Mouse (Mus musculus) limb, embryonic 12.5 days (tissue): Measurements from ENCODE around the gene Cd300lg. TPM values are rescaled to one million over a fixed set of nuclear protein-coding genes. Genes with fewer than 3 reads are reported as not detected.

Experiments
- ATAC-seq: fragments of 200-750 bp; cut with Nextera tagmentation; 2 replicates; pipeline ENCODE4 v1.8.0; 2017; ENCODE audit warnings: low read depth, moderate TSS enrichment; ENCODE audit not compliant: insufficient number of reproducible peaks, insufficient read depth, low FRiP score, low TSS enrichment
- H3K27ac ChIP-seq: fragments of 300-500 bp; sonication (generic); 2 replicates; pipeline ENCODE4 v1.5.1; 2016; ENCODE audit warnings: mild to moderate bottlenecking, moderate library complexity
- H3K27me3 ChIP-seq: fragments of 300-500 bp; sonication (generic); 2 replicates; pipeline ENCODE4 v1.6.1; 2016; ENCODE audit warnings: mild to moderate bottlenecking, moderate library complexity
- H3K36me3 ChIP-seq: fragments of 300-500 bp; sonication (generic); 2 replicates; pipeline ENCODE4 v1.6.1; 2016; ENCODE audit warnings: mild to moderate bottlenecking, moderate library complexity
- H3K4me1 ChIP-seq: fragments of 300-500 bp; sonication (generic); replicated peaks from 2 replicates; pipeline ENCODE4 v1.6.1; 2016
- H3K4me2 ChIP-seq: fragments of 300-500 bp; sonication (generic); 2 replicates; pipeline ENCODE4 v1.6.1; 2016; ENCODE audit warnings: mild to moderate bottlenecking, moderate library complexity
- H3K4me3 ChIP-seq: fragments of 300-500 bp; sonication (generic); replicated peaks from 2 replicates; pipeline ENCODE4 v1.5.1; 2016; ENCODE audit warnings: mild to moderate bottlenecking
- H3K9ac ChIP-seq: fragments of 300-500 bp; sonication (generic); replicated peaks from 2 replicates; pipeline ENCODE4 v1.6.1; 2016; ENCODE audit warnings: mild to moderate bottlenecking, moderate library complexity
- H3K9me3 ChIP-seq: fragments of 300-500 bp; sonication (generic); 2 replicates; pipeline ENCODE4 v1.6.1; 2016; ENCODE audit warnings: mild to moderate bottlenecking, moderate library complexity
- WGBS: fragments of 180-500 bp; shearing (Covaris S2); methylation state at CpG from one replicate; pipeline ENCODE4 v1.1.7; 2016; 5-methylcytosine and 5-hydroxymethylcytosine counted together
- polyA plus RNA-seq: library from polyadenylated mRNA; unstranded; fragments of >200 nt; fragmentation: Nextera tagmentation; extraction: Ambion mirVana; gene quantifications from 2 replicates; pipeline ENCODE4 v1.2.1, GENCODE M21; 2016

The Cd300lg gene
- polyA plus RNA-seq, 1 experiment from 2014 or later = 0.70 TPM

DNA sequence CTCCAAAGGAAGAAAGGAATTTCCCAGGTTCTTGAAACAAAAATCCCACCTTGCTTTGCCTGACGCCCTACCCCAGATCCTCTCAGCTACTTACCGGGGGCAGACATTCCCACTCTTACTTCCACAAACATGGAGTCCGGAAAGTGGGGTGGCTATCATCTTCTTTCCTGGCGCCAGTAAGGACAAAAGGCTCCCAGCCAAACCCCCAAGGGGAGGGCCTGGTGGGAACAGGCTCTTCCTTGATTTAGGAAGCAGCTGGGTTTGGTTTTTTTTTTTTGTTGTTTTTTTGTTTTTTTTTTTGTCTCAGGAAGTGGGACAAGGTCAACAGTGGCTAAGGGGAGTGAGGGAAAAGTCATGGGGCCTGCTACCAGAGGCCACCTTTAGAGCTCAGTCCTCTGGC is 10.2 kb downstream of the Cd300lg start:
- no peaks in the 10 kb centered on the region for H3K9me3 ChIP-seq
- 69% methylated on average over 4 of the region's 4 CpGs for WGBS
- no peak for ATAC-seq
- H3K4me2 ChIP-seq = no peak overlapping the region
- no peak overlapping the region for H3K4me3 ChIP-seq
- no peaks in the 10 kb centered on the region for H3K27me3 ChIP-seq
- H3K27ac ChIP-seq = no peak overlapping the region
- H3K9ac ChIP-seq = no peak overlapping the region
- H3K36me3 ChIP-seq = no peaks in the 10 kb centered on the region
- no peaks in the 10 kb centered on the region; the same call in 1 of the 2 replicates for H3K4me1 ChIP-seq

DNA sequence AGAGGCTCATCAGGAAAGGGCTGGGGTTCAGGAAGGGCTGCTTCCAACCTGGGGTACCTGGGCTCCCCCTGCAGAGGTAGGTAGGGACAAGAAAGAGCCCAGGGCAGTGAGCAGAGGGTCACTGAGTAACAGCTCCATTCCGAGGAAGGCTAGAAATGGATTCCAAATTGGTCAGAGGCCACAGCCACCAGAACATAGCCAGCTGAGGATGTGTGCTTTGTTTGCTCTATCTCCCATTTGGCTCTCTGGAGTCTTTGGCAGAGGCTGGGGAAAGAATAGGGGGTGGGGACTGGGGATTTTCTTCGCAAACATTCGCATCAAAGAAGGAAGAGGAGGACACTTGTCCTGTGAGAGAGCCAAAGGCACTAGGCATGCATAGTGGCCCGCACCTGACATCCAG is 10.6 kb downstream of the Cd300lg start:
- H3K27ac ChIP-seq = 0 out of 2 replicates have a peak overlapping the region, but pooled peaks have one; percentile 41

DNA sequence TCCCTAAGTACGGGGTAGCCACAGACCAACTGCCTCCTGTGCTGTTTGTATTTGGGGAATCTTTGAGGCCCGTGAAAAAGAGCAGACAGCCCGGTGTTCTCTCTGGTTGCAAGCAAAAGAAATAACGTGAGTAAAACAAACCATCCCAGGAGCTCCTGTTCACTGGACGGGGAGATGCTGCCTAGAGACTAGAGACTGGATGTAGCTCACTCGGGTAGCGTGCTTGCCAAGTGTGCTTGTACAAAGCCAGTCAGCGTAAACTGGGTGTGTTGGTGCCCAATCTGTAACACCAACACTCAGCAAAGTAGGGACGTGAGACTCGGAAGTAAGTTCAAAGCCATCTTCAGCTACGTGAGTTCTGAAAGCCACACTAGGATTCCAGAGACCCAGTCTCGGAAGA is 11.4 kb downstream of the Cd300lg start:
- Histone ChIP-seq H3K9me3 (no peaks in the 10 kb centered on the region), H3K27me3 (no peaks in the 10 kb centered on the region), H3K9ac (no peak overlapping the region), H3K4me3 (no peak overlapping the region), H3K4me2 (no peak overlapping the region), H3K36me3 (no peaks in the 10 kb centered on the region), H3K27ac (no peak overlapping the region), H3K4me1 (no peaks in the 10 kb centered on the region; the same call in 1 of the 2 replicates)
- no peak for ATAC-seq
- 84% methylated on average over 12 of the region's 12 CpGs for WGBS

More for the DNA sequence above, 10.6 kb downstream of the Cd300lg start:
- Histone ChIP-seq H3K9me3 (no peaks in the 10 kb centered on the region), H3K4me2 (no peak overlapping the region), H3K4me3 (no peak overlapping the region), H3K4me1 (no peaks in the 10 kb centered on the region; the same call in 1 of the 2 replicates), H3K9ac (0 out of 2 replicates have a peak overlapping the region, but pooled peaks have one; percentile 18), H3K27me3 (no peaks in the 10 kb centered on the region), H3K36me3 (no peaks in the 10 kb centered on the region)
- 57% methylated on average over 4 of the region's 4 CpGs for WGBS
- no peak for ATAC-seq

DNA sequence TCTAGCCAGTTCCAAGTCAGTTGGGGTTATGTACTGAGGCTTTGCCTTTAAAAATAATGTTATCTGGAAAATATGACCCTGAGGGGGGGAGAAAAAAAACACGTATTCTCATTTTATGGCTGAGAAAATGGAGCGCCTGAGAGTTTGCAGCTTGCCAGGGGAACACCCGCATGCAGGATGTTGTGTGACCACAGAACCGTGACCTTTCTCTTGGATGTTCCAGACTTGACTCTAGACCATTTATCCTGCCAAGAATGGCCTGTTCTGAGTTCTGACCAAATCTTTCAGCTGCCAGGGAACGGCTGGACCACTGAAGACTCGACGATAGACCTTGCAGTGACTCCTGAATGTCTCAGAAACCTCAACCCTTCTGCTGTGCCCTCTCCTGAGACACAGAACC is 11.9 kb downstream of the Cd300lg start:
- Histone ChIP-seq H3K27me3 (no peaks in the 10 kb centered on the region), H3K4me1 (no peaks in the 10 kb centered on the region; the same call in 1 of the 2 replicates), H3K36me3 (peaks cover 3% of the 10 kb centered on the region; the same call in 1 of the 2 replicates), H3K27ac (no peak overlapping the region), H3K9me3 (no peaks in the 10 kb centered on the region), H3K4me3 (no peak overlapping the region), H3K9ac (no peak overlapping the region), H3K4me2 (no peak overlapping the region)
- no peak for ATAC-seq
- 80% methylated on average over 7 of the region's 7 CpGs for WGBS

- H3K27ac ChIP-seq = no peak overlapping the region
- H3K9ac ChIP-seq = no peak overlapping the region
- no peak overlapping the region for H3K4me3 ChIP-seq
- no peaks in the 10 kb centered on the region for H3K27me3 ChIP-seq
- no peak for ATAC-seq
- H3K36me3 ChIP-seq = peaks cover 10% of the 10 kb centered on the region; the same call in 1 of the 2 replicates
- 29% methylated on average over 9 of the region's 9 CpGs for WGBS
- H3K4me1 ChIP-seq = no peaks in the 10 kb centered on the region; the same call in 1 of the 2 replicates
- no peak overlapping the region for H3K4me2 ChIP-seq
- no peaks in the 10 kb centered on the region for H3K9me3 ChIP-seq
Observed at GRCm38 (mm10) chr11:102053847-102054246, 12.5 kb downstream of the Cd300lg start.

- H3K9me3 ChIP-seq = no peaks in the 10 kb centered on the region
- H3K27me3 ChIP-seq = peaks cover 19% of the 10 kb centered on the region
- H3K4me2 ChIP-seq = peak overlapping the region; percentile 91
- H3K27ac ChIP-seq = no peak overlapping the region
- peak overlapping the region; percentile 51; the same call in 1 of the 2 replicates for H3K9ac ChIP-seq
- WGBS = 4% methylated on average over 23 of the region's 23 CpGs
- peak; percentile 69; the same call in 1 of the 2 replicates for ATAC-seq
- H3K36me3 ChIP-seq = peaks cover 42% of the 10 kb centered on the region
- peak overlapping the region; percentile 41 for H3K4me3 ChIP-seq
- H3K4me1 ChIP-seq = peaks cover 9% of the 10 kb centered on the region
Observed at GRCm38 (mm10) chr11:102061236-102061940, 20.1 kb downstream of the Cd300lg start.

DNA sequence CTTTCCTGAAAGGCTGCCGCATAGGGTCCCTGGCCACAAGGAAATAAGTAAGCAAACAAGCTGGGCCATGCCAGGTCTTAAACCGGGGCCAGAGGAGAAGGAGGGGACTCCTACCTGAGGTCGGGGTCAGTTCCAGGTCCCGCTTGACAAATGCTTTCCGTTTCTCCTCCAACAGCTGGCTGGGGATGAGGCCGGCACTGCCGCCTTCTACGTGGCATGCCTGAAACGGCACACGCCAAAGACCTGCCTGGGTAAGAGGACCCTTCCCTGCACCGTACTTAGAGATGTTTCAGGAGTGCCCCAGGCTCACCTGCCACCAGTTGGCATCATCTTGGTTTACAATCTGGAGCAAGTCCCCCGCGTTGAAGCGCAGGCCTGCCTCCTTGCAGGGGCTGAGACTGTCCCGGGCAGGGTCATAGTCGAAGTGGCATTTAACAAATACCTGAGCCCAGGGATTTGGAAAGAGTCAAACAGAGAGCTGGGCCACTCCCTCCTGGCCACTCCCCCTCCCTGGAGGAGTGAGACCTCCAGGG is 20.7 kb downstream of the Cd300lg start:
- no peak overlapping the region for H3K9ac ChIP-seq
- 20% methylated on average over 16 of the region's 16 CpGs for WGBS

GRCm38 (mm10) chr11:102063076-102063475 is 21.8 kb downstream of the Cd300lg start:
- ATAC-seq = no peak
- Histone ChIP-seq H3K27me3 (peaks cover 19% of the 10 kb centered on the region), H3K4me1 (peaks cover 21% of the 10 kb centered on the region), H3K4me2 (no peak overlapping the region), H3K9ac (no peak overlapping the region), H3K4me3 (no peak overlapping the region), H3K9me3 (no peaks in the 10 kb centered on the region), H3K36me3 (peaks cover 40% of the 10 kb centered on the region), H3K27ac (no peak overlapping the region)
- 61% methylated on average over 13 of the region's 13 CpGs for WGBS

More for the DNA sequence above, 20.7 kb downstream of the Cd300lg start:
- peak overlapping the region; percentile 91 for H3K4me2 ChIP-seq
- peaks cover 14% of the 10 kb centered on the region for H3K4me1 ChIP-seq
- no peak overlapping the region for H3K27ac ChIP-seq
- peak overlapping the region; percentile 41; the same call in 1 of the 2 replicates for H3K4me3 ChIP-seq
- H3K36me3 ChIP-seq = peaks cover 42% of the 10 kb centered on the region
- peaks cover 19% of the 10 kb centered on the region for H3K27me3 ChIP-seq
- no peaks in the 10 kb centered on the region for H3K9me3 ChIP-seq
- no peak for ATAC-seq

- Histone ChIP-seq H3K9me3 (no peaks in the 10 kb centered on the region), H3K4me3 (no peak overlapping the region), H3K4me2 (no peak overlapping the region), H3K27ac (no peak overlapping the region), H3K27me3 (peaks cover 19% of the 10 kb centered on the region), H3K4me1 (peaks cover 24% of the 10 kb centered on the region), H3K36me3 (peaks cover 9% of the 10 kb centered on the region; the same call in 1 of the 2 replicates), H3K9ac (no peak overlapping the region)
- WGBS = 32% methylated on average over 2 of the region's 2 CpGs
- ATAC-seq = no peak
Observed at GRCm38 (mm10) chr11:102068969-102069368, 27.7 kb downstream of the Cd300lg start.

- Histone ChIP-seq H3K4me3 (no peak overlapping the region), H3K27ac (no peak overlapping the region), H3K4me2 (no peak overlapping the region), H3K9me3 (no peaks in the 10 kb centered on the region), H3K27me3 (peaks cover 19% of the 10 kb centered on the region), H3K4me1 (peaks cover 24% of the 10 kb centered on the region), H3K9ac (no peak overlapping the region), H3K36me3 (peaks cover 9% of the 10 kb centered on the region; the same call in 1 of the 2 replicates)
- 54% methylated on average over 11 of the region's 11 CpGs for WGBS
- no peak for ATAC-seq
Observed at GRCm38 (mm10) chr11:102069633-102070032, 28.3 kb downstream of the Cd300lg start.

GRCm38 (mm10) chr11:102070426-102070825 is 29.1 kb downstream of the Cd300lg start:
- H3K36me3 ChIP-seq = peaks cover 9% of the 10 kb centered on the region; the same call in 1 of the 2 replicates
- WGBS = under 1% methylated on average over 12 of the region's 13 CpGs
- no peaks in the 10 kb centered on the region for H3K9me3 ChIP-seq
- peaks cover 19% of the 10 kb centered on the region for H3K27me3 ChIP-seq
- 0 out of 2 replicates have a peak overlapping the region, but pooled peaks have one; percentile 34 for H3K9ac ChIP-seq
- peaks cover 24% of the 10 kb centered on the region for H3K4me1 ChIP-seq
- ATAC-seq = no peak
- H3K4me2 ChIP-seq = peak overlapping the region; percentile 32
- no peak overlapping the region for H3K4me3 ChIP-seq
- no peak overlapping the region for H3K27ac ChIP-seq
